Mouse (Mus musculus) thymus, adult 2 months (tissue): ENCODE measurements around the gene Grm2. TPM values are rescaled to one million over a fixed set of nuclear protein-coding genes. Genes with fewer than 3 reads are reported as not detected.

Experiments
- DNase-seq: peaks from one replicate; pipeline ENCODE4 v3.0.0; 2021
- H3K27ac ChIP-seq: fragments of 200-500 bp; 2 replicates; pipeline ENCODE4 v1.5.1; 2012; ENCODE audit warnings: low read length, control low read depth; ENCODE audit not compliant: control insufficient read depth, insufficient read depth
- H3K27me3 ChIP-seq: fragments of 200-500 bp; 2 replicates; pipeline ENCODE4 v1.6.1; 2012; ENCODE audit warnings: mild to moderate bottlenecking, low read length, moderate library complexity, mixed read lengths; ENCODE audit not compliant: control insufficient read depth, insufficient read depth
- H3K36me3 ChIP-seq: fragments of 200-500 bp; 2 replicates; pipeline ENCODE4 v1.6.1; 2012; ENCODE audit warnings: mild to moderate bottlenecking, low read length, moderate library complexity; ENCODE audit not compliant: control insufficient read depth, insufficient read depth
- H3K4me1 ChIP-seq: fragments of 200-500 bp; replicated peaks from 2 replicates; pipeline ENCODE4 v1.6.1; 2012; ENCODE audit warnings: low read length; ENCODE audit not compliant: control insufficient read depth, insufficient read depth
- H3K4me3 ChIP-seq: fragments of 200-500 bp; 2 replicates; pipeline ENCODE4 v1.5.1; 2012; ENCODE audit warnings: mild to moderate bottlenecking, low read length, control low read depth, moderate library complexity; ENCODE audit not compliant: control insufficient read depth, insufficient read depth
- CTCF ChIP-seq: fragments of 200-500 bp; IDR thresholded peaks from 2 replicates; pipeline ENCODE4 v1.5.1; 2012; ENCODE audit warnings: mild to moderate bottlenecking, control low read depth, low read length, moderate library complexity, borderline replicate concordance; ENCODE audit not compliant: control insufficient read depth, poor library complexity, insufficient read depth; ENCODE audit errors: extremely low read depth
- POLR2A ChIP-seq: fragments of 200-500 bp; IDR thresholded peaks from 2 replicates; pipeline ENCODE4 v1.6.1; 2012; ENCODE audit warnings: mild to moderate bottlenecking, low read length, control low read depth, moderate library complexity; ENCODE audit not compliant: control insufficient read depth, poor library complexity, insufficient read depth; ENCODE audit errors: extremely low read depth
- WGBS: fragments of 180-500 bp; shearing (Covaris S2); methylation state at CpG from one replicate; pipeline ENCODE4 v1.1.7; 2018; 5-methylcytosine and 5-hydroxymethylcytosine counted together
- polyA plus RNA-seq: library from polyadenylated mRNA; depleted of rRNA; stranded (reverse); fragments of >200 nt; gene quantifications from 2 replicates; pipeline ENCODE4 v1.2.3, GENCODE M21; 2012

The Grm2 gene
- polyA plus RNA-seq, 1 experiment = 0.19 TPM

DNA sequence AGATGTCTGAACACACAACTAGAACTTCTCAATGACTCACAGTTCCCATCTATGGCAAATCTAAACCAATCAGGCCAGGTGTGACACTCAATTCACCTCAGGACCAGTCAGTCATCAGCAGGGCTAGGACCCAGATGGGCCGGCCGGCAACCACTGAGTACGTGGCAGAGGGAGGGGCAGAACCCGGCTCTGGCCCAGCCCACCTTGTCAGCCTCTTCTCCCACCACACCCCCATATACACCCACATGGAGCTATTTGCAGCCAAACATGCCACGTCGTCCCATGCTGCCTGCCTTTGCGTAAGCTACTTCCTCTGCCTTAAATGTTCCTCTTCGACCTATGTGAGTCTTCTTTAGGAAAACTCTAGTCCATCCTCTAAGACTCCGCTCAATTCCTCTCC, 20.1 kb upstream of the Grm2 start:
- WGBS = 82% methylated on average over 9 of the region's 9 CpGs
- TF ChIP-seq POLR2A (no peak), CTCF (no peak)
- H3K4me3 ChIP-seq = no peak overlapping the region
- H3K4me1 ChIP-seq = peaks cover 4% of the 10 kb centered on the region; the same call in 1 of the 2 replicates
- no peaks in the 10 kb centered on the region for H3K27me3 ChIP-seq
- DNase-seq = no peak
- no peak overlapping the region for H3K27ac ChIP-seq
- H3K36me3 ChIP-seq = peaks cover 9% of the 10 kb centered on the region

DNA sequence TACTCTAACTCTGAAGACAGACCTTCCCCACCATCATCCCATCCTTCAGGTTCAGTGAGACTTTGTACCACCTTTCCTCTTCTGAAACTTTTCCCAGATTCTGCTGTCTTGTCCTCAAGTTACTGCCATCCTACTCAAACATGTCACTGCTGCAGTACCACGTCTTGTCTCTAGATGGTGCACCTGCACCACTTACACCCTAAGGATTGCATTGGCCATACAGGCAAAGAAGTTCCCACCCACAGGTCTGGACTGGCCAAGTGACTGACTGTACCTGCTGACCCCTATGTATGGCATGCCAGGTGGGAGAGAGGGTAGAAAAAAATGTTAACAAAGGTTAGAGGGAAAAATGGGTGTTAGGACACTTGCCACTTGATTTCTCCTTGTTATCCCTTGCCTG, 19.6 kb upstream of the Grm2 start:
- WGBS = 0% methylated on average over 1 of the region's 1 CpGs
- DNase-seq = peak; percentile 82
- peaks cover 9% of the 10 kb centered on the region for H3K36me3 ChIP-seq
- H3K27ac ChIP-seq = no peak overlapping the region
- no peak for TF ChIP-seq POLR2A
- no peak for TF ChIP-seq CTCF
- H3K4me1 ChIP-seq = peaks cover 4% of the 10 kb centered on the region; the same call in 1 of the 2 replicates
- H3K4me3 ChIP-seq = no peak overlapping the region
- H3K27me3 ChIP-seq = no peaks in the 10 kb centered on the region

DNA sequence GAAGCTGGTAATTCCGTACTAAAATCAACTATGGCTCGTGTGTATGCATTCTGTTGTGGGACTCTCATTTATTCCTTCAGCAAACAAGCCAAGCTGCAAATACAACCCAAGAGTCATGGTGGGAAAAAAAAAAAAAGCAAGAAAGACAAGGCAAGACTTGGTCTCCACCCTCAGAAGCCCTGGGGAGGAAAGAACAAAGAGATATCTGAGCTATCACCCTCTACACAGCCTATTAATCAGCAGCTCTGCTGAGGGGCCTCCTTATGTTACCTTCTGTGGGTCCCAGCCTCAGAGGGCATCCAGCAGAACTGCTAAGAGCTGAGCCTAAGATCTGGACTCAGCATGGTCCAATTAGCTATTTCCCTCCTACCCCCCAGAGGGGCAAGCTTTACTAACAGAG, 18.0 kb upstream of the Grm2 start:
- 98% methylated on average over 2 of the region's 2 CpGs for WGBS
- DNase-seq = no peak
- no peak for TF ChIP-seq POLR2A
- no peak for TF ChIP-seq CTCF
- H3K4me1 ChIP-seq = peaks cover 4% of the 10 kb centered on the region; the same call in 1 of the 2 replicates
- no peak overlapping the region for H3K27ac ChIP-seq
- H3K27me3 ChIP-seq = no peaks in the 10 kb centered on the region
- H3K4me3 ChIP-seq = no peak overlapping the region
- H3K36me3 ChIP-seq = peaks cover 9% of the 10 kb centered on the region

DNA sequence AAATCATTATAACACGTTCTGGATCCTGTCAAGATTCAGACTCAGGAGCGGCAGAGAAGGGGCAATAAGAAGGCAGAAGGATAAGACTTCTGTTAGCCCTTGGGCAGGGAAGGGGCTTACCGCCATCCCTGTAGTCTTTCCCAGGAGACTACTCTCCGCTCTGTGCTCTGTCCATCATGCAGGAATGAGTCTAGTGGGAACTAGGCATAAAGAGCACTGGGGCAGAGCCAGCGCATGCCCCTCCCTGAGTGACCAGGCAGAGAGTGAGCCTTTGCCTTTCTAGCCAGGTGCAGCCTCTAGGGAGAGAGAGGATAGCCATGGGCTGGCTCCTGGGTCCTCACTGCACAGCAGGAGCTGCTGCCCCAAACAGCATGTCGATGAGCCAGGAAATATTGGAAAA, 9.0 kb upstream of the Grm2 start:
- 94% methylated on average over 6 of the region's 6 CpGs for WGBS
- peaks cover 4% of the 10 kb centered on the region; the same call in 1 of the 2 replicates for H3K36me3 ChIP-seq
- no peaks in the 10 kb centered on the region for H3K4me1 ChIP-seq
- no peak overlapping the region for H3K4me3 ChIP-seq
- TF ChIP-seq POLR2A (no peak), CTCF (no peak)
- H3K27me3 ChIP-seq = no peaks in the 10 kb centered on the region
- no peak for DNase-seq
- H3K27ac ChIP-seq = no peak overlapping the region

DNA sequence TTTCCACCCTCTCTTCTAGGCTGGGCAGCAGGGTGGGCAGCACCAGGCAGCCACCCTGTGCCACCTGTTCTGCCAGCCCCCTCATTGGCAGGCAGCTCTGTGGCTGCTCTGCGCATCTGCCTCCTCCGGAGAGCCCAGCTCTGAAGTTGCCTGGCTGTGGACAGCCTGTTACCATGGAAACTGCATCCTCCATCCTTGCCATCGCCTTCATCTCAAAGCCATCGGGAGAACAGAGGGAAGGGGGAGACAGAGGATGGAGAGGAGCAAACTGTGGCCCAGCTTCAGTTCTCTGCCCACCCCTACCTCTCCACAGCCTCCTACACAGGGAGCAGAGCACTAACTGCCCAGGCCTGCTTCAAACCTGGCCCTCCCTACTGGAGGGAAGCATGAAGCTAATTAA, 8.6 kb upstream of the Grm2 start:
- Histone ChIP-seq H3K27ac (no peak overlapping the region), H3K27me3 (no peaks in the 10 kb centered on the region), H3K4me3 (no peak overlapping the region), H3K4me1 (no peaks in the 10 kb centered on the region), H3K36me3 (peaks cover 4% of the 10 kb centered on the region; the same call in 1 of the 2 replicates)
- WGBS = 89% methylated on average over 4 of the region's 4 CpGs
- no peak for TF ChIP-seq CTCF
- no peak for TF ChIP-seq POLR2A
- no peak for DNase-seq

DNA sequence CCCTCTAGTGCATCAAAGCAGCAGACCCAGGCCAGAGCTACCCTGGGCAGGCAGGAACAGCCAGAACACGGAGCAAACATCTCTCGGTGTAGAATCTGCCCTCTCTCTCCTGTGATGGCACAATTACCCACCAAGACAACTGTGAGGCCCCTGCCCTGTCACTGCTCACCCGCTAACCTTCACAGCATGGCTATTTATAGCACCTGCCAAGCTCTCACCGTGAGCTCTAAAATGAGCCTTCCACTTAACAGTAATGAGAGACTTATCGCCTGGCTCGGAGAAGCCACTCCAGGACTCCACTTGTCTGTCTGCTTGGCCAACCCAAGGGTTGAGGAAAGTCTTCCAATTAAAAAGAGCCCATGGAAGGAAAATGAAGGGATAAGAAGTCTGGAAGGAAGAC, 7.3 kb upstream of the Grm2 start:
- H3K36me3 ChIP-seq = peaks cover 9% of the 10 kb centered on the region; the same call in 1 of the 2 replicates
- no peaks in the 10 kb centered on the region for H3K4me1 ChIP-seq
- H3K27ac ChIP-seq = no peak overlapping the region
- H3K27me3 ChIP-seq = no peaks in the 10 kb centered on the region
- DNase-seq = no peak
- 90% methylated on average over 6 of the region's 6 CpGs for WGBS
- TF ChIP-seq POLR2A (no peak), CTCF (no peak)
- no peak overlapping the region for H3K4me3 ChIP-seq

DNA sequence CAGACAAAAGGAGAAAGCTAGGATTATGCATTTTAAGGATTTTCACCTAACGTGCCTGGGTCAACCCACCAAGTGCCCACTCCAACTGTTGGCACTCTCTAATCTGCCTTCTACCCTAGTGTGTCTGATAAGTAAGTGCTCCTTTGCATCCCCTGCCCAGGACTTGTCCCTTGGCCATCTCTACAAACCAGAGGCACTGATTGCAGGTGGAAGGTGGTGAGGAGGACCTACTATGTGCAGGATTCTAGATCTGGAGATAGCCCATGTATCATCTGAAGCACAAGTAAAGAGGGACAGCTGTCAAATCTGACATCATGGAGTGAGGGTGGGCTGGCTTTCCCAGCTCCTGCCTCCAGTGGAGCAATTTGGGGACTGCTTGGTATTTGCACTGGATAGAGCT, 4.1 kb upstream of the Grm2 start:
- 100% methylated on average over 1 of the region's 1 CpGs for WGBS
- H3K4me3 ChIP-seq = no peak overlapping the region
- H3K27me3 ChIP-seq = peaks cover 6% of the 10 kb centered on the region
- DNase-seq = no peak
- H3K27ac ChIP-seq = no peak overlapping the region
- H3K36me3 ChIP-seq = peaks cover 9% of the 10 kb centered on the region; the same call in 1 of the 2 replicates
- no peaks in the 10 kb centered on the region for H3K4me1 ChIP-seq
- TF ChIP-seq POLR2A (no peak), CTCF (no peak)
